ENCODE assay signal across 13 mouse cellular contexts in the genomic region with DNA sequence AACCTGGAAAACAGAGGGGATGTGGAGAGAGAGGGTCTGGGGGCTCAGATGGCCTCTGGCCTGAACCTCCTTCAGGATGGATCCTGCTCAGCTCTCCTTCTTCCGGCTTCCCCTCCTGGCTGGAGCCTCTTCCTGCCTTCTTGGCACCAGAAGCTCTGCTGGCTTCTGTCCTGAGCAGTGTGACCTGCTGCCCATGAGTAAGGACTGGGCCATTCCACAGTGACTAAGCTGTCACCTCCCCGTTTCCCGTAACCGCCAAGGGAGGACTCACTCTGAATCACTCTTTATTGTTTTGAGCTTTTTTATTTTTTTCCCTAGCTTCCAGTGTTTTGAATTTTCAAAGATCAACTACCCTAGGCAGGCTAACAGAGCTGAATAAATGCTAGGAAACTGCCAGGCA.
DNase-seq lines count a peak whose midpoint lies in the region; ATAC-seq and TF ChIP-seq lines count a peak whose summit lies in the region.
"Had no signal": no experiment of that assay in that cellular context is flagged by ENCODE, and none has a peak within 500 bp of the region (broad histone marks: within the 10 kb centered on the region; RNA-seq: fewer than 3 reads in every experiment).

No protein-coding gene starts in this region.

- no peak for TF ChIP-seq CTCF in lung, postnatal 0 days (IDR thresholded peaks at IDR 0.05)
- TF ChIP-seq CTCF in midbrain, postnatal 0 days (IDR thresholded peaks at IDR 0.05) = no peak

- DNase-seq in lung, postnatal 0 days (ENCODE audit: low spot score) = peak; percentile 21
- no peak for DNase-seq in lung, postnatal 14 days
- peak; percentile 85 for DNase-seq in adrenal gland, postnatal 36 days
- peak; percentile 62 to 70 for DNase-seq in heart, adult 9 months (ENCODE audit: low spot score in 2 of 2)
- DNase-seq in kidney, postnatal 36 days = peak; percentile 73 to 74
- no peak for DNase-seq in forebrain, embryonic 14.5 days (ENCODE audit: low spot score)
- DNase-seq in midbrain, postnatal 0 days (ENCODE audit: low spot score) = no peak
- DNase-seq in ovary, adult 18-20 months (ENCODE audit: low spot score) = no peak
- DNase-seq: forebrain, postnatal 0 days; liver, embryonic 13.5 days; right cerebral cortex, postnatal 14 days had no signal

- ATAC-seq in lung, postnatal 0 days = peak; percentile 55
- ATAC-seq in forebrain, embryonic 14.5 days = no peak
- no peak for ATAC-seq in midbrain, postnatal 0 days (ENCODE audit: low FRiP score)
- ATAC-seq: forebrain, postnatal 0 days had no signal

- 43% methylated on average over 4 of the region's 4 CpGs for WGBS in lung, postnatal 0 days
- 71% methylated on average over 4 of the region's 4 CpGs for WGBS in forebrain, embryonic 14.5 days
- WGBS in midbrain, postnatal 0 days = 67% methylated on average over 4 of the region's 4 CpGs

- no peaks in the 10 kb centered on the region for H3K4me1 ChIP-seq in lung, postnatal 0 days (ENCODE audit: insufficient read depth, low read depth, low read length)
- H3K4me1 ChIP-seq in forebrain, embryonic 14.5 days (ENCODE audit: control insufficient read depth, insufficient read depth, low read length) = no peaks in the 10 kb centered on the region
- peaks cover 8% of the 10 kb centered on the region; the same call in 1 of the 2 replicates for H3K4me1 ChIP-seq in midbrain, postnatal 0 days (ENCODE audit: insufficient read depth, low read length)
- H3K4me1 ChIP-seq: liver, embryonic 13.5 days had no signal

- no peaks in the 10 kb centered on the region for H3K9me3 ChIP-seq in lung, postnatal 0 days (ENCODE audit: low read length)
- no peaks in the 10 kb centered on the region for H3K9me3 ChIP-seq in forebrain, embryonic 14.5 days (replicated peaks; ENCODE audit: control insufficient read depth, low read length)
- no peaks in the 10 kb centered on the region for H3K9me3 ChIP-seq in midbrain, postnatal 0 days (ENCODE audit: low read length)
- H3K9me3 ChIP-seq: liver, embryonic 13.5 days had no signal

- no peaks in the 10 kb centered on the region for H3K36me3 ChIP-seq in lung, postnatal 0 days (ENCODE audit: insufficient read depth, low read length)
- H3K36me3 ChIP-seq in forebrain, embryonic 14.5 days (ENCODE audit: control insufficient read depth, insufficient read depth, low read length) = no peaks in the 10 kb centered on the region
- no peaks in the 10 kb centered on the region for H3K36me3 ChIP-seq in midbrain, postnatal 0 days (ENCODE audit: insufficient read depth, low read length)
- H3K36me3 ChIP-seq: G1E; liver, embryonic 13.5 days had no signal

- no peak overlapping the region for H3K4me3 ChIP-seq in lung, postnatal 0 days (ENCODE audit: low read depth, low read length)
- no peak overlapping the region for H3K4me3 ChIP-seq in forebrain, embryonic 14.5 days (ENCODE audit: low read depth, low read length)
- no peak overlapping the region for H3K4me3 ChIP-seq in midbrain, postnatal 0 days (ENCODE audit: low read depth, low read length)
- H3K4me3 ChIP-seq: liver, embryonic 13.5 days; myocyte had no signal

- no peak for TF ChIP-seq EP300 in lung, postnatal 0 days (IDR thresholded peaks at IDR 0.05)

- H3K4me2 ChIP-seq in lung, postnatal 0 days (replicated peaks; ENCODE audit: low read depth, low read length) = no peak overlapping the region
- H3K4me2 ChIP-seq in forebrain, embryonic 14.5 days (ENCODE audit: low read length) = no peak overlapping the region
- no peak overlapping the region for H3K4me2 ChIP-seq in midbrain, postnatal 0 days (ENCODE audit: low read depth, low read length, poor library complexity, severe bottlenecking)
- H3K4me2 ChIP-seq: liver, embryonic 13.5 days had no signal

- no peak overlapping the region for H3K27ac ChIP-seq in lung, postnatal 0 days (ENCODE audit: low read length)
- H3K27ac ChIP-seq in forebrain, embryonic 14.5 days (ENCODE audit: low read depth, low read length) = no peak overlapping the region
- no peak overlapping the region for H3K27ac ChIP-seq in midbrain, postnatal 0 days (ENCODE audit: low read depth, low read length)
- H3K27ac ChIP-seq: liver, embryonic 13.5 days had no signal

- no peak overlapping the region for H3K9ac ChIP-seq in lung, postnatal 0 days (replicated peaks; ENCODE audit: low read depth)
- no peak overlapping the region for H3K9ac ChIP-seq in forebrain, embryonic 14.5 days (ENCODE audit: low read length)
- H3K9ac ChIP-seq in midbrain, postnatal 0 days (replicated peaks; ENCODE audit: low read length, poor library complexity, severe bottlenecking) = no peak overlapping the region
- H3K9ac ChIP-seq: forebrain, postnatal 0 days; liver, embryonic 13.5 days had no signal

- no peaks in the 10 kb centered on the region for H3K27me3 ChIP-seq in lung, postnatal 0 days (replicated peaks; ENCODE audit: insufficient read depth, low read length)
- no peaks in the 10 kb centered on the region for H3K27me3 ChIP-seq in forebrain, embryonic 14.5 days (replicated peaks; ENCODE audit: control insufficient read depth, insufficient read depth, low read length)
- H3K27me3 ChIP-seq in midbrain, postnatal 0 days (ENCODE audit: insufficient read depth, low read length) = no peaks in the 10 kb centered on the region
- H3K27me3 ChIP-seq: liver, embryonic 13.5 days had no signal

Comparison
In these comparisons a context has a peak if more than half of its experiments do, and no peak if none do; other contexts are left out.
1. DNase-seq: peak in lung, postnatal 0 days (single experiment), adrenal gland, postnatal 36 days (2 of 2), heart, adult 9 months (2 of 2) and kidney, postnatal 36 days (2 of 2); none in lung, postnatal 14 days (single experiment), forebrain, embryonic 14.5 days (single experiment), midbrain, postnatal 0 days (single experiment) and ovary, adult 18-20 months (single experiment).